Mouse (Mus musculus) heart, adult 2 months (tissue): ENCODE results near the gene Dkk3. TPM values are rescaled to one million over a fixed set of nuclear protein-coding genes. Genes with fewer than 3 reads are reported as not detected.

ENCODE experiments used
- DNase-seq, 2 experiments: peaks; one replicate each; pipeline ENCODE4 v3.0.0; 2021
- H3K27ac ChIP-seq: fragments of 200-600 bp; 2 replicates; pipeline ENCODE4 v1.8.1; 2022
- H3K27me3 ChIP-seq: fragments of 200-500 bp; 2 replicates; pipeline ENCODE4 v1.6.1; 2012; ENCODE audit warnings: mild to moderate bottlenecking, low read length, inconsistent platforms, mixed read lengths; ENCODE audit not compliant: control insufficient read depth, insufficient read depth
- H3K36me3 ChIP-seq: fragments of 200-500 bp; 2 replicates; pipeline ENCODE4 v1.6.1; 2012; ENCODE audit warnings: low read length, inconsistent platforms; ENCODE audit not compliant: control insufficient read depth, insufficient read depth
- H3K4me1 ChIP-seq: fragments of 200-500 bp; 2 replicates; pipeline ENCODE4 v1.6.1; 2011; ENCODE audit warnings: low read length; ENCODE audit not compliant: control insufficient read depth, insufficient read depth
- H3K4me3 ChIP-seq: fragments of 200-600 bp; 2 replicates; pipeline ENCODE4 v1.8.1; 2022
- H3K79me2 ChIP-seq: fragments of 200-500 bp; replicated peaks from 2 replicates; pipeline ENCODE4 v1.6.1; 2012; ENCODE audit warnings: mild to moderate bottlenecking, inconsistent platforms, low read length, moderate library complexity, mixed read lengths; ENCODE audit not compliant: control insufficient read depth, insufficient read depth
- H3K9ac ChIP-seq: fragments of 200-500 bp; 2 replicates; pipeline ENCODE4 v1.6.1; 2012; ENCODE audit warnings: low read depth, mild to moderate bottlenecking, control low read depth, inconsistent platforms, low read length, mixed read lengths
- CTCF ChIP-seq: fragments of 200-600 bp; IDR thresholded peaks from 2 replicates; pipeline ENCODE4 v1.8.1; 2022; ENCODE audit warnings: antibody characterized with exemption, mild to moderate bottlenecking, moderate library complexity
- EP300 ChIP-seq: fragments of 200-500 bp; IDR thresholded peaks from 2 replicates; pipeline ENCODE4 v1.6.1; 2011; ENCODE audit warnings: low read depth, low read length, control low read depth; ENCODE audit not compliant: insufficient read depth
- POLR2A ChIP-seq: fragments of 200-500 bp; IDR thresholded peaks from 2 replicates; pipeline ENCODE4 v1.6.1; 2011; ENCODE audit warnings: mild to moderate bottlenecking, low read depth, low read length, control low read depth; ENCODE audit not compliant: insufficient read depth
- WGBS: fragments of 180-500 bp; shearing (Covaris S2); methylation state at CpG from one replicate; pipeline ENCODE4 v1.1.7; 2018; 5-methylcytosine and 5-hydroxymethylcytosine counted together
- intact Hi-C: fragments of 180-260 bp; cut with DNase I; formaldehyde crosslinking; loops from one replicate; pipeline ENCODE4 v1.15.1; 2025
- polyA plus RNA-seq: library from polyadenylated mRNA; depleted of rRNA; stranded (reverse); fragments of >200 nt; gene quantifications from 2 replicates; pipeline ENCODE4 v1.2.3, GENCODE M21; 2012
- total RNA-seq, 2 experiments: library from RNA; stranded (reverse); gene quantifications; 2 replicates each; pipeline ENCODE4 v1.2.3; 2021

The Dkk3 gene
- total and polyA plus RNA-seq, 3 experiments = 45.1 to 48.3 (median 45.7) TPM

GRCm38 (mm10) chr7:112123612-112124011 is 35.2 kb downstream of the Dkk3 start:
- no peak for TF ChIP-seq CTCF
- TF ChIP-seq EP300 = no peak
- no peak for TF ChIP-seq POLR2A
- no peaks in the 10 kb centered on the region for H3K27me3 ChIP-seq
- H3K36me3 ChIP-seq = no peaks in the 10 kb centered on the region
- H3K4me3 ChIP-seq = no peak overlapping the region
- no peaks in the 10 kb centered on the region for H3K79me2 ChIP-seq
- 93% methylated on average over 5 of the region's 5 CpGs for WGBS
- DNase-seq = no peak
- intact Hi-C loops = no loop called here
- H3K27ac ChIP-seq = no peak overlapping the region
- H3K9ac ChIP-seq = no peak overlapping the region
- peaks cover 5% of the 10 kb centered on the region for H3K4me1 ChIP-seq

GRCm38 (mm10) chr7:112121866-112122500 is 36.9 kb downstream of the Dkk3 start:
- Histone ChIP-seq H3K4me3 (no peak overlapping the region), H3K36me3 (no peaks in the 10 kb centered on the region), H3K27ac (no peak overlapping the region), H3K27me3 (no peaks in the 10 kb centered on the region), H3K79me2 (no peaks in the 10 kb centered on the region), H3K4me1 (peaks cover 2% of the 10 kb centered on the region), H3K9ac (no peak overlapping the region)
- WGBS = 75% methylated on average over 11 of the region's 11 CpGs
- TF ChIP-seq EP300 = no peak
- no peak for TF ChIP-seq CTCF
- TF ChIP-seq POLR2A = no peak
- intact Hi-C loops = no loop called here
- DNase-seq = no peak

- 59% methylated on average over 11 of the region's 11 CpGs for WGBS
- intact Hi-C loops = no loop called here
- Histone ChIP-seq H3K9ac (no peak overlapping the region), H3K4me1 (peaks cover 2% of the 10 kb centered on the region), H3K4me3 (no peak overlapping the region), H3K79me2 (no peaks in the 10 kb centered on the region), H3K27ac (no peak overlapping the region), H3K27me3 (no peaks in the 10 kb centered on the region), H3K36me3 (no peaks in the 10 kb centered on the region)
- no peak for DNase-seq
- TF ChIP-seq POLR2A = no peak
- no peak for TF ChIP-seq EP300
- TF ChIP-seq CTCF = no peak
Observed at GRCm38 (mm10) chr7:112120861-112121810, 37.7 kb downstream of the Dkk3 start.

- Histone ChIP-seq H3K36me3 (no peaks in the 10 kb centered on the region), H3K9ac (no peak overlapping the region), H3K79me2 (no peaks in the 10 kb centered on the region), H3K27ac (no peak overlapping the region), H3K4me3 (no peak overlapping the region), H3K27me3 (no peaks in the 10 kb centered on the region), H3K4me1 (no peaks in the 10 kb centered on the region)
- no peak for DNase-seq
- TF ChIP-seq POLR2A (no peak), EP300 (no peak), CTCF (no peak)
- intact Hi-C loops = no loop called here
- WGBS = 83% methylated on average over 7 of the region's 7 CpGs
Observed at GRCm38 (mm10) chr7:112119248-112119647, 39.6 kb downstream of the Dkk3 start.

- Histone ChIP-seq H3K27ac (no peak overlapping the region), H3K9ac (no peak overlapping the region), H3K36me3 (no peaks in the 10 kb centered on the region), H3K79me2 (no peaks in the 10 kb centered on the region), H3K4me1 (no peaks in the 10 kb centered on the region), H3K27me3 (no peaks in the 10 kb centered on the region), H3K4me3 (no peak overlapping the region)
- DNase-seq = no peak
- TF ChIP-seq CTCF = no peak
- TF ChIP-seq EP300 = no peak
- TF ChIP-seq POLR2A = no peak
- WGBS = 83% methylated on average over 7 of the region's 7 CpGs
- intact Hi-C loops = no loop called here
Observed at GRCm38 (mm10) chr7:112118086-112118485, 40.8 kb downstream of the Dkk3 start.

GRCm38 (mm10) chr7:112117501-112117900 is 41.4 kb downstream of the Dkk3 start:
- Histone ChIP-seq H3K4me3 (no peak overlapping the region), H3K27me3 (no peaks in the 10 kb centered on the region), H3K79me2 (no peaks in the 10 kb centered on the region), H3K9ac (no peak overlapping the region), H3K4me1 (no peaks in the 10 kb centered on the region), H3K36me3 (no peaks in the 10 kb centered on the region), H3K27ac (no peak overlapping the region)
- intact Hi-C loops = no loop called here
- no peak for TF ChIP-seq EP300
- no peak for TF ChIP-seq POLR2A
- TF ChIP-seq CTCF = no peak
- DNase-seq = no peak
- 88% methylated on average over 7 of the region's 7 CpGs for WGBS
